Mouse (Mus musculus) c-Kit-negative CD71-positive TER-119-positive erythroid progenitor cells, embryonic 14.5 days (primary cell): ENCODE results near the gene Duoxa1.

Experiments
- DNase-seq: peaks from one replicate; pipeline ENCODE4 v3.0.0-alpha.2; 2013; ENCODE audit warnings: low read depth, low spot score

Gene Duoxa1

DNA sequence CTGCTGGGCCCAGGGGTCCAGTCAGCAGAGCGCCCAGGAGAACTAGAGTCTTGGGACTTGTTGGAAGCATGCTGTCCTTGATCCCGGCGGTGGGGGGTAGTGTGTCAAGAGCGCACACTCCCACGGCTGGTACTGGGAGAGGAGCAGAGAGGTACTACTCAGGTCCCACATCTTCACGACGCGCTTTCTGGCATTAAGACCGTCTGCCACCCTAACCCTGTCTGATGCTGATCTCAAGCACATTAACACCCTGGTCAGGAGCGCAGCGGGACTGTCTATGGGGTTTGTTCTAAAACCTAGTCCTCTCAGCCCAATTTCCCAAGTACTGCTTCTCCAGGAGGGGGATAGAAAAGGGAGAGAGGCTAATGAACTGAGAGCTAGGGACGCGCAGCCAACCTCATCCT, 15.4 kb downstream of the Duoxa1 start, which contains the start of gene Duox2:
Duox2 (minus strand) TSS at position 354 of the 404 bp plus-strand sequence.
- no peak for DNase-seq

DNA sequence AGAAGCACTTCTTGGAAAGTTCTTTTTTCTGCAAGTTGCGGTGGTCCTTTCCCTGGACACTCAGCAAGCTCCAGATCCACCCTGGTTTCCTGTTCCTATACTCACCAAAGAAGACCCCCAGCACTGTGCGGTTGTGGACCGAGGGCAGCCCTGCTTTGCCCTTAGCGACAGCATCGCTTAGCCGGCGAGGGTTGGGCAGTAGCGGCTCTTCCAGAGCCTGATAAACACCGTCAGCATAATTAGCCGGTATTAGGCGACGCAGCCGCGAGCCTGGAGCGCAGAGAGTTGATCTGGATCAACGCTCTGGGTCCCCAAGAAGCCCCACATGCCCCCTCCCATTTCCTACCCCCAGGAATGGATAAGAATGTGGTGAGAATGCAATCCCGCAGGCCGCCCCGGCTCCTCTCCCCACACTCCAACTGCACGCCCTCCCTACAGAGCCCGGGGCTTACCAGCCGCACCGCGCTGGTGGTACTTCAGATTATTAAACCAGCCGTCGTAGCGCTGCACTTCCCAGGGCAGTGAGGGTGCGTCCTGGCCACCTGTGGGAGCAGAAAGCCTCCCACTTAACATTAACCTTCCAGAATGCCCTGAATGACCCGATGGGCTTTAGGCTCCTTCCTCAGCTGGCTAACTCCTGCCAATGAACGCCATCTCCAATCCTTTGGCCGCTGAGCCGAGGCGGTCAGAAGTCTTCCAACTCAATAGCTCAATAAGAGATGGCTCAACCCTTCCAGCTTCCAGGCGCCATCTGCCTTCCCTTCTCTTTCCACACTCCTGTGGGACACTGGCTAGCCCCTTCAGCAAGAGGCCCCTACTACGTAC, 16.0 kb downstream of the Duoxa1 start:
- no peak for DNase-seq

DNA sequence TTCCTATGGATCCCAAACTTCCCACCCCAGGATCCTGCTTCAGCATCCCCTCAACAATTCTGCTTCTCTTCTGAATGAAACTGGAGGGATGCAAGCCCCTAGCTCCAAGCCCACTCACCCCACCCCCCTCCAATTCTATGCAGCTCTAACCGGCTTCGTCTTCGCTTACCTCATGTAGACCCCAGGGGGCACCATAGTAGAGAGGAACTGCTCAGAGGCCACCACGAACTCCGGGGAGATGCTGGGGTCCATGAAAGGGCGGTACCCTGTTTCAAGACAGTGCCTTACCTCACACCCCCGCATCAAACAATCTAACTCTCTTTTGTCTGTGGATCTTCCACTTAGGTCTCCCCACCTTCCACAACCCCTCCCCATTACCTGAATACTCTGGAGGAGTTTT, 18.6 kb downstream of the Duoxa1 start:
- DNase-seq = no peak

DNA sequence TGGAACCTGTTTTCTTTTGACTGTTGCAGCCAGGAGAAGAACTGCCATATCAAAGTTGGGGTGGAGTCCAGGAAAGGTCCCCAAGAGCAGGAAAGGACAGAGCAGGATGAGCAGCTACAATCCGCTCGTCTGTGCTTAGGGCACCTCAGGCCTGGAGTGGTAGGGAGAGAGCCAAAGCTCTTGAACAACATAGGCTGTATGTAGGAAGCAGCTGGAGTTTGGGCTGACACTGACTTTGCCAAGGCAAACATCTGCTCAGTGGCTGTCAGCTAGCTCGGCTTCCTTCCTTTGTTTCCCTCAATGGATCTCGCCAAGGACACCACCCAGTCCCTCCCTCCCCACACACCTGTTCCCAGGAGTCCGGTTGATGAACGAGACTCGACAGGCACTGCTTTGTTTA, 27.4 kb downstream of the Duoxa1 start:
- DNase-seq = no peak

DNA sequence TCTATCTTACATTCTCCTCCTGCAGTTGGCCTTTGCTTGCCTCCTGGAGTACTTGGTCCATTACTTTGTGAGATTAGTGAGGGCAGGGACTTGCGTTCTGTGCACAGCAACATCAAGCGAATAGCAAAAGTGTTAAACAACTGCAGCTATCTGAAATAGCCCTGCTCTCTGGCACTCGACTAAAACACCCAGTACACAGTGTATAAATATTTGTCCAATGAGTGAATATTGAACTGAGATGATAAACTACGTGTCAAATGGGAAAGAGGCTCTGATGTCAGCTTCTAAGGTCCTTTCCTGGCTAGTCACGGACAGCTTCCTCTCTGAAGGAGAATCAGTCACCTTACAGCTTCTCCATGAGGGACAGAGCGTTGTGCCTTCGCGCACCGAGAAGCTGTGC, 29.4 kb downstream of the Duoxa1 start:
- DNase-seq = no peak

DNA sequence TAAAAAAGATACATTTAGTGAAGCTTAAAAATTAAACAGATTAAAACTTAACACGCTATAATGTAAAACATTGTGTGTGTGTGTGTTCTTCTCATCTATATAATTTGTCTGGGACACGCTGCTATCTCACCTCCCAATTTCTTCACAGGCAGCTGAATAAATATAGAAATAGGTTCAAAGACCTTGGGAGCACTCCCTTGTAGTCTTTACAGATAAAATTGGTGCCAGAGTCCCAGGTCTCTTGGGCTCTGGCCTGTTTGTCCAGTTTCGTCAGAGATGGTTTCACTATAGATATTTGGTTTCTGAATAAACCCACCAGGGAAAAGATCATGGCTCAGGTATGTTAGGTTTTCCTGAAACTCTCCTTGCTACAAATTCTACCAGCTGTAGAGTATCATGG, 34.8 kb downstream of the Duoxa1 start:
- no peak for DNase-seq

DNA sequence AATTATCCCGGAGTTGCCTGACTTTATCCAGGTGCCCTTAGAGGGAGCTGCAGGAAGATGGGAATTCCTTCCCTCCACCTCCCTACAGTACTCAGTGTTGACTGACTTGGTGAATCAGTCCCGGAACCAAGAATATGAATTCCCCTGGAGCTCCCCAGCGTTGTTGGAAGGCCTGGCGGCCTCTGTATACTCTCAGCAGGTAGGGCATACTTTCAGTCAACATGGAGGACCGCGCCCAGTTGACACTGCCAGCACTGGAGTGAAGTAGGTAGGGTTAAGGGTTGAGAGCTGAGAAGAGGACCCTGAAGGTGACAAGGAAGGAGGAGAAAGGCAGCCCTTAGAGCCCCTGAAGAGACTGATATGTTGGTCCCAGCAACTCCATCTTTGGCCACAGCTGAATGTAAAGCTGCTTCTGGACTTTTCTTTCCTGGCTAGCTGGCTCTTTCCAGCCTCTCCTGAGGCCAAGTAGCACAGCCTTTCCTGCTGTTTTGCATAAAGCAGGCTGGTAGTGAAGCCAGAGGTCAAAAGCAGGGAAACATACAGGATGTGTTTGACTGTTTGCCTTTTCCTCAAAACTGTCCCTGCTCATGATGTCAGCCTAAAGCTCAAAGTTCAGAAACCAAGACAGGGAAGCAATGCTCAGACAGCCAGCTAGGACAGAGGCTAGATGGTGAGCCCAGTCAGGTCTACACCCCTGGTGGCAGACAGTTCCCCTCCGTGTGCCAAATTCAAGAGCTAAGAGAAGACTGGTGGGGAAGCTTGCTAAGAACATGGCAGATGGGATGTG, 46.9 kb downstream of the Duoxa1 start:
- DNase-seq = no peak

DNA sequence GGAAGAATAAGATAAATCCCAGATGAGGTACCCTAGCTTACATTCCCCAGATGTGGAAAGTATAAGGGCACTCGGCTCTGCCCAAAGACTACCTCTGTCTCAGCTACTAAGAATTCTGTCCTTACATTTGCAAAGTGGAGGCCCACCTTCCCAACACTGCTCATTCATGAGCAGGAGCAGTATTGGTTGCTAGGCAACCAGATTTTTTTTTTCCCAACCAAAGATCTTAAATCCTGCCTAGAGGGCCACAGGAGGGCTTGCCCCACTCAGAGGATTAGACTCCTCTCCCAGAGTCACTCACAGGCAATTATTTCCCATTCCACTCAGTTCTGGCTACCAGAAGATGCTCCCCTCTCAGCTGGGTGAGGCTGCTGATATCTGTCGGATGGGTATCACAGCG, 48.8 kb downstream of the Duoxa1 start:
- no peak for DNase-seq

DNA sequence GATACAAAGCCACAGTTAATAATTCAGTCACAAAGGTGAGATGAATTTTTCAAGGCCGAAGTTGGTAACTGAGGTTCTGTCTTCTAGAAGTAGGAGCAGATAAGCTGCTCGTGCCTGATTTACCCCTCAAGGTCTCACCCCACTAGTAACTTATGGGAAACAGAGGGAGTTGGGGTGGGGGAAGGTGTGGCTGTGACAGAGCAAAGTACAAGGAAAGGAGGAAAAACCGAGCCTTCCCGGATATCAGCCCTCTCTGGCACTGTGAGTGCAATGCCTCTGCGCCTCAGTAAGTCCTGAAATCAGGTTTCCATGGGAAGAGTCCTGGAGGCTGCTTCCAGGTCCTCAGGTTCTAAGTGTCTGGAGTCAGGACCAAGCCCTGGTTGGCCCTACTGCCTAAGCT, 52.8 kb downstream of the Duoxa1 start:
- no peak for DNase-seq

DNA sequence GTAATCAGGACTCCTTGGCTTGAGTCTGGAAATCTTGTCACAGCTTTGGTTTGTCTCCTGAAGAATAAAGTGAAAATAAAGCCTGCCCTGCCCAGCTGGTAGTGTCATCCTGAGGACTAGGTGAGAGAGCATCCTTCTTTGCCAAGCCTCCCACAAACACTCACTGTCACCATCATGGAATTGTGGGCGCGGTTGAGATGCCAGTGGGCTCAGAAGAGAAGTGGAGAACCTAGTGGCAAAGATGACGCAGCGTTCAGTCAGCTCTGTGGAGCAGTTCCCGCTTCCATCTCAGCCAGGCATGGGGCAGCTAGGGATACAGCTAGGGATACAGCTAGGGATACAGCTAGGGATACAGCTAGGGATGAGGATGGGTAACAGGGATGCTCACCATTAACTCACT, 57.5 kb downstream of the Duoxa1 start:
- DNase-seq = no peak
